Mouse (Mus musculus): ENCODE data around the gene Arid5b. TPM values are rescaled to one million over a fixed set of nuclear protein-coding genes. Genes with fewer than 3 reads are reported as not detected.

Gene Arid5b
- polyA plus RNA-seq, 1 experiment from 2014 or later, result 34.0 TPM

- no peak for ATAC-seq (ENCODE audit: low FRiP score, low TSS enrichment)
- no peak overlapping the region for H3K4me2 ChIP-seq (replicated peaks; ENCODE audit: low read depth, low read length)
Measured at GRCm38 (mm10) chr10:68222012-68222411, 56.5 kb downstream of the Arid5b start.

GRCm38 (mm10) chr10:68219327-68219726 lies 59.2 kb downstream of the Arid5b start:
- Histone ChIP-seq H3K4me3 (ENCODE audit: low read length) (no peak overlapping the region), H3K27me3 (ENCODE audit: insufficient read depth, low read length) (no peaks in the 10 kb centered on the region), H3K4me2 (replicated peaks; ENCODE audit: low read depth, low read length) (no peak overlapping the region), H3K4me1 (ENCODE audit: insufficient read depth, low read length) (0 out of 2 replicates have a peak, but pooled peaks cover 8% of the 10 kb centered on the region), H3K36me3 (ENCODE audit: insufficient read depth, low read length) (peaks cover 33% of the 10 kb centered on the region), H3K27ac (ENCODE audit: low read length) (peak overlapping the region; percentile 54; the same call in 1 of the 2 replicates), H3K9me3 (ENCODE audit: low read length) (peaks cover 16% of the 10 kb centered on the region), H3K9ac (replicated peaks; ENCODE audit: low read length) (no peak overlapping the region)
- no peak for ATAC-seq (ENCODE audit: low FRiP score, low TSS enrichment)
- 64% methylated on average over 9 of the region's 9 CpGs for WGBS

More at GRCm38 (mm10) chr10:68222012-68222411, 56.5 kb downstream of the Arid5b start:
- no peak overlapping the region for H3K4me3 ChIP-seq (ENCODE audit: low read length)
- peaks cover 23% of the 10 kb centered on the region for H3K36me3 ChIP-seq (ENCODE audit: insufficient read depth, low read length)
- H3K27ac ChIP-seq (ENCODE audit: low read length), result no peak overlapping the region
- WGBS, result 83% methylated on average over 3 of the region's 3 CpGs
- H3K9ac ChIP-seq (replicated peaks; ENCODE audit: low read length), result no peak overlapping the region
- 0 out of 2 replicates have a peak, but pooled peaks cover 2% of the 10 kb centered on the region for H3K4me1 ChIP-seq (ENCODE audit: insufficient read depth, low read length)
- H3K9me3 ChIP-seq (ENCODE audit: low read length), result peaks cover 6% of the 10 kb centered on the region
- no peaks in the 10 kb centered on the region for H3K27me3 ChIP-seq (ENCODE audit: insufficient read depth, low read length)

GRCm38 (mm10) chr10:68218678-68219077 lies 59.9 kb downstream of the Arid5b start:
- no peaks in the 10 kb centered on the region for H3K27me3 ChIP-seq (ENCODE audit: insufficient read depth, low read length)
- H3K27ac ChIP-seq (ENCODE audit: low read length), result no peak overlapping the region
- no peak overlapping the region for H3K9ac ChIP-seq (replicated peaks; ENCODE audit: low read length)
- 77% methylated on average over 4 of the region's 4 CpGs for WGBS
- 0 out of 2 replicates have a peak, but pooled peaks cover 8% of the 10 kb centered on the region for H3K4me1 ChIP-seq (ENCODE audit: insufficient read depth, low read length)
- no peak overlapping the region for H3K4me3 ChIP-seq (ENCODE audit: low read length)
- H3K4me2 ChIP-seq (replicated peaks; ENCODE audit: low read depth, low read length), result no peak overlapping the region
- H3K36me3 ChIP-seq (ENCODE audit: insufficient read depth, low read length), result peaks cover 33% of the 10 kb centered on the region
- no peak for ATAC-seq (ENCODE audit: low FRiP score, low TSS enrichment)
- peaks cover 16% of the 10 kb centered on the region for H3K9me3 ChIP-seq (ENCODE audit: low read length)

GRCm38 (mm10) chr10:68214809-68215468 lies 63.6 kb downstream of the Arid5b start:
- Histone ChIP-seq H3K9ac (replicated peaks; ENCODE audit: low read length) (no peak overlapping the region), H3K9me3 (ENCODE audit: low read length) (peaks cover 16% of the 10 kb centered on the region), H3K4me2 (replicated peaks; ENCODE audit: low read depth, low read length) (no peak overlapping the region), H3K27ac (ENCODE audit: low read length) (peak overlapping the region; percentile 57; the same call in 1 of the 2 replicates), H3K4me3 (ENCODE audit: low read length) (no peak overlapping the region), H3K27me3 (ENCODE audit: insufficient read depth, low read length) (no peaks in the 10 kb centered on the region), H3K36me3 (ENCODE audit: insufficient read depth, low read length) (peaks cover 25% of the 10 kb centered on the region), H3K4me1 (ENCODE audit: insufficient read depth, low read length) (peaks cover 27% of the 10 kb centered on the region)
- WGBS, result 84% methylated on average over 9 of the region's 9 CpGs
- ATAC-seq (ENCODE audit: low FRiP score, low TSS enrichment), result no peak

- Histone ChIP-seq H3K27ac (ENCODE audit: low read length) (peak overlapping the region; percentile 66), H3K4me3 (ENCODE audit: low read length) (no peak overlapping the region), H3K9ac (replicated peaks; ENCODE audit: low read length) (no peak overlapping the region), H3K4me2 (replicated peaks; ENCODE audit: low read depth, low read length) (no peak overlapping the region; the same call in 1 of the 2 replicates), H3K4me1 (ENCODE audit: insufficient read depth, low read length) (peaks cover 44% of the 10 kb centered on the region), H3K9me3 (ENCODE audit: low read length) (peaks cover 12% of the 10 kb centered on the region), H3K27me3 (ENCODE audit: insufficient read depth, low read length) (no peaks in the 10 kb centered on the region), H3K36me3 (ENCODE audit: insufficient read depth, low read length) (peaks cover 16% of the 10 kb centered on the region)
- 17% methylated on average over 10 of the region's 10 CpGs for WGBS
- peak; percentile 80 for ATAC-seq (ENCODE audit: low FRiP score, low TSS enrichment)
Measured at GRCm38 (mm10) chr10:68212061-68212915, 66.3 kb downstream of the Arid5b start.

- Histone ChIP-seq H3K4me3 (ENCODE audit: low read length) (no peak overlapping the region), H3K9me3 (ENCODE audit: low read length) (peaks cover 5% of the 10 kb centered on the region; the same call in 1 of the 2 replicates), H3K27ac (ENCODE audit: low read length) (peak overlapping the region; percentile 66), H3K36me3 (ENCODE audit: insufficient read depth, low read length) (peaks cover 9% of the 10 kb centered on the region), H3K9ac (replicated peaks; ENCODE audit: low read length) (no peak overlapping the region), H3K4me1 (ENCODE audit: insufficient read depth, low read length) (peaks cover 44% of the 10 kb centered on the region), H3K4me2 (replicated peaks; ENCODE audit: low read depth, low read length) (no peak overlapping the region; the same call in 1 of the 2 replicates), H3K27me3 (ENCODE audit: insufficient read depth, low read length) (no peaks in the 10 kb centered on the region)
- peak; percentile 50 for ATAC-seq (ENCODE audit: low FRiP score, low TSS enrichment)
- WGBS, result 52% methylated on average over 2 of the region's 2 CpGs
Measured at GRCm38 (mm10) chr10:68211514-68211913, 67.0 kb downstream of the Arid5b start.

- Histone ChIP-seq H3K4me1 (ENCODE audit: insufficient read depth, low read length) (peaks cover 43% of the 10 kb centered on the region), H3K27ac (ENCODE audit: low read length) (peak overlapping the region; percentile 15; the same call in 1 of the 2 replicates), H3K9ac (replicated peaks; ENCODE audit: low read length) (no peak overlapping the region), H3K27me3 (ENCODE audit: insufficient read depth, low read length) (no peaks in the 10 kb centered on the region), H3K9me3 (ENCODE audit: low read length) (no peaks in the 10 kb centered on the region), H3K36me3 (ENCODE audit: insufficient read depth, low read length) (no peaks in the 10 kb centered on the region), H3K4me2 (replicated peaks; ENCODE audit: low read depth, low read length) (no peak overlapping the region), H3K4me3 (ENCODE audit: low read length) (no peak overlapping the region)
- ATAC-seq (ENCODE audit: low FRiP score, low TSS enrichment), result no peak; the same call in 1 of the 2 replicates
- WGBS, result 85% methylated on average over 12 of the region's 12 CpGs
Measured at GRCm38 (mm10) chr10:68210025-68210642, 68.4 kb downstream of the Arid5b start.

- 35% methylated on average over 5 of the region's 5 CpGs for WGBS
- Histone ChIP-seq H3K4me2 (replicated peaks; ENCODE audit: low read depth, low read length) (no peak overlapping the region), H3K27ac (ENCODE audit: low read length) (peak overlapping the region; percentile 67), H3K9me3 (ENCODE audit: low read length) (no peaks in the 10 kb centered on the region), H3K4me3 (ENCODE audit: low read length) (no peak overlapping the region), H3K4me1 (ENCODE audit: insufficient read depth, low read length) (peaks cover 38% of the 10 kb centered on the region), H3K36me3 (ENCODE audit: insufficient read depth, low read length) (0 out of 2 replicates have a peak, but pooled peaks cover 2% of the 10 kb centered on the region), H3K9ac (replicated peaks; ENCODE audit: low read length) (no peak overlapping the region), H3K27me3 (ENCODE audit: insufficient read depth, low read length) (no peaks in the 10 kb centered on the region)
- ATAC-seq (ENCODE audit: low FRiP score, low TSS enrichment), result no peak
Measured at GRCm38 (mm10) chr10:68208670-68209065, 69.9 kb downstream of the Arid5b start.
